Mouse (Mus musculus): ENCODE measurements around the gene Igf2bp3.

GRCm38 (mm10) chr6:49159971-49160370 is 54.8 kb downstream of the Igf2bp3 start:
- TF ChIP-seq USF1 (IDR thresholded peaks at IDR 0.05; ENCODE audit: low read depth) (no peak), FOSL1 (IDR thresholded peaks at IDR 0.05; ENCODE audit: insufficient read depth, low read length, poor library complexity, severe bottlenecking) (no peak), MAX (IDR thresholded peaks at IDR 0.05) (no peak)

All from C2C12 (cell line).